Mouse (Mus musculus): ENCODE measurements around the gene Fut1. TPM values are rescaled to one million over a fixed set of nuclear protein-coding genes. Genes with fewer than 3 reads are reported as not detected.

Fut1 gene
- polyA plus RNA-seq (2012; rRNA removed): 0.13 and 0.14 TPM in 2 replicates

GRCm38 (mm10) chr7:45617042-45617695 lies at the start of gene Fut1:
TSS of gene Fut1 (plus strand) at chr7:45617289.

GRCm38 (mm10) chr7:45570103-45570741 lies 46.9 kb upstream of the Fut1 start, which contains the start of gene Bcat2:
TSS of gene Bcat2 (plus strand) at chr7:45570153.

DNA sequence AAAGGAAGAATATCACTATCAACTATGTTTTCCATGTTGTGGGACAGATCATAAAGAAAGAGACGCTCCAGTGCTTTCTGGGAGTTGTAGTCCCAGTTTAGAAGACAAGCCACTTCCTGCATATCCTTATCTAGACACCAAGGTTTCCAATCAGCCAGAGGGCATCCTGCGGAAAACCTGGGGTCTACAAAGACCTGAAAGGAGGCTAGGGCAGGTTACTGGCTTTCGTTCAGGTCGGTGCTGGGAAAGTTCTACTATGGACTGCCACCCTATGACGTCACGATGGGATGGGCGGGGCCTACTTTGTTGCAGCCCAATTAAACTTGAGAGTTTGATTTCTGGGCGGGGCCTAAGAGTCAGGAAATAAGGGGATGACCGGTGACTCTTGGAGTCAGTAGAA lies 4.4 kb downstream of the Fut1 start, which contains the start of gene Izumo1:
TSS of gene Izumo1 (plus strand) at position 369 of the 400 bp plus-strand sequence.

DNA sequence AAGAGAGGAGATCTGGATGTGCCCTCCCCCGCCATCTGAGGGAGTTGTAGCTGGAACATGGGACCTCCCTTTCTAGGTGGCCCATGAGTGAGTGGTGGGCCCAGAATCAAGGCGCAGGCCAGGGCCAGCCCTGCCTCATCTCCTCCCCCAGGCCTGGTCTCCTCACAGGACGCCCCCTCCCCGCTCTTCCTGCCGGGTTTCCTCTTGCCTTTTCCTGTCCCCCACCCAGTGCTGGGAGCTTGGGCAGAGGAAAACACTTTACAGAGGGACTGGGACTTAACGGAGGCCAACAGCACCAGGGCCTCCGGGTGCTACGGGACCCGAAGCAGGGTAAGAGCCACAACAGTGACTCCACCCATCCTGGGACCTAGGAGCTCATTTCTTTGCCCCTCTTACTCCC lies 10.2 kb downstream of the Fut1 start, which contains the start of gene Rasip1:
TSS of gene Rasip1 (plus strand) at position 228 of the 400 bp plus-strand sequence.

DNA sequence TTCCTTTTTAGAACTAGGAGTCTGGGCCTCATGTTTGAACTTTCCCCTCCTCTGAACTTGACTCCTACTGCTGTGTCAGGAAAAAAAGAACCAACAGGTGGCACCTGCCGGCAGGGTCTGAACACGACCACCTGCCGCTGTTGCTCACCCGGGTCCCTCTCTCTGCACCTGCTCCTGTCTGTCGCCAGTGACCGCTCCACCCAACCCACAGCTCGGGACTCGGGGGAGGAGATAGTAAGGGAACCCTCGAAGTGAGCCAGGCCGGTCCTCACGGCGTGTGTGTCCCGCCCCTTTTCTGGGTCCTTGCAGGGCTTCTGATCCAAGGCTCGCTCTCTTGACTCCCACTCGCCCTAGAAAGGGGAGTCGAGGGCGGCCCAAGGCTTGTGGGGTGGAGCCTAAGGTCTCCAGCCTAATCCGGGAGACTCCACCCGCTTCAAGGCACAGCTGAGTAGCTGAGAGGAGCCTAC lies 22.5 kb downstream of the Fut1 start, which contains the start of gene Mamstr:
TSS of gene Mamstr (plus strand) at position 417 of the 467 bp plus-strand sequence.

GRCm38 (mm10) chr7:45666161-45666560 lies 49.1 kb downstream of the Fut1 start, which contains the start of gene Fut2:
TSS of gene Fut2 (minus strand) at chr7:45666394.

Other genes starting within 250 kb of the Fut1 start
- 43.0 and 49.1 TPM in 2 replicates for gene Lin7b, start 246.7 kb upstream of the Fut1 start, polyA plus RNA-seq (2012; rRNA removed)
- gene Snrnp70, start 221.5 kb upstream of the Fut1 start, polyA plus RNA-seq (2012; rRNA removed): 271 and 341 TPM in 2 replicates
- 0.28 and 0.36 TPM in 2 replicates for gene Kcna7, start 211.6 kb upstream of the Fut1 start, polyA plus RNA-seq (2012; rRNA removed)
- gene Ntf5, start 203.6 kb upstream of the Fut1 start, polyA plus RNA-seq (2012; rRNA removed): 3.7 and 3.9 TPM in 2 replicates
- gene Lhb, start 196.5 kb upstream of the Fut1 start, polyA plus RNA-seq (2012; rRNA removed): 30.6 and 32.8 TPM in 2 replicates
- gene Gys1, start 182.4 kb upstream of the Fut1 start, polyA plus RNA-seq (2012; rRNA removed): 61.3 and 69.1 TPM in 2 replicates
- 136 and 158 TPM in 2 replicates for gene Ruvbl2, start 179.2 kb upstream of the Fut1 start, polyA plus RNA-seq (2012; rRNA removed)
- gene Ftl1, start 157.4 kb upstream of the Fut1 start, polyA plus RNA-seq (2012; rRNA removed): 3,494 and 4,463 TPM in 2 replicates
- gene Bax, start 150.4 kb upstream of the Fut1 start, polyA plus RNA-seq (2012; rRNA removed): 193 and 194 TPM in 2 replicates
- gene Tulp2, start 135.4 kb upstream of the Fut1 start, polyA plus RNA-seq (2012; rRNA removed): 33.8 and 34.3 TPM in 2 replicates
- gene Gm45808, start 130.5 kb upstream of the Fut1 start, polyA plus RNA-seq (2012; rRNA removed): not detected in 2 replicates
- 5.4 and 8.6 TPM in 2 replicates for gene Dhdh, start 128.5 kb upstream of the Fut1 start, polyA plus RNA-seq (2012; rRNA removed)
- gene Nucb1, start 106.9 kb upstream of the Fut1 start, polyA plus RNA-seq (2012; rRNA removed): 409 and 461 TPM in 2 replicates
- 57.1 and 60.9 TPM in 2 replicates for gene Ppp1r15a, start 91.0 kb upstream of the Fut1 start, polyA plus RNA-seq (2012; rRNA removed)
- gene Plekha4, start 91.0 kb upstream of the Fut1 start, polyA plus RNA-seq (2012; rRNA removed): 29.4 and 35.1 TPM in 2 replicates
- 1.4 and 3.4 TPM in 2 replicates for gene Hsd17b14, start 62.4 kb upstream of the Fut1 start, polyA plus RNA-seq (2012; rRNA removed)
- gene Bcat2, start 47.1 kb upstream of the Fut1 start, polyA plus RNA-seq (2012; rRNA removed): 129 and 164 TPM in 2 replicates
- 0.21 and 0.23 TPM in 2 replicates for gene Fgf21, start 1.8 kb upstream of the Fut1 start, polyA plus RNA-seq (2012; rRNA removed)
- gene Izumo1, start 4.5 kb downstream of the Fut1 start, polyA plus RNA-seq (2012; rRNA removed): 0.38 and 0.40 TPM in 2 replicates
- gene Rasip1, start 10.2 kb downstream of the Fut1 start, polyA plus RNA-seq (2012; rRNA removed): 34.6 and 43.6 TPM in 2 replicates
- 9.0 and 9.6 TPM in 2 replicates for gene Mamstr, start 22.7 kb downstream of the Fut1 start, polyA plus RNA-seq (2012; rRNA removed)
- gene Fut2, start 49.1 kb downstream of the Fut1 start, polyA plus RNA-seq (2012; rRNA removed): 8.6 and 9.1 TPM in 2 replicates
- gene Ntn5, start 66.7 kb downstream of the Fut1 start, polyA plus RNA-seq (2012; rRNA removed): 1.6 and 2.1 TPM in 2 replicates
- 0.73 and 0.98 TPM in 2 replicates for gene Sec1, start 77.1 kb downstream of the Fut1 start, polyA plus RNA-seq (2012; rRNA removed)
- gene Car11, start 82.6 kb downstream of the Fut1 start, polyA plus RNA-seq (2012; rRNA removed): 18.0 and 20.0 TPM in 2 replicates
- 92.6 and 115 TPM in 2 replicates for gene Dbp, start 87.8 kb downstream of the Fut1 start, polyA plus RNA-seq (2012; rRNA removed)
- 1,751 and 1,782 TPM in 2 replicates for gene Rpl18, start 98.2 kb downstream of the Fut1 start, polyA plus RNA-seq (2012; rRNA removed)
- gene Sphk2, start 100.7 kb downstream of the Fut1 start, polyA plus RNA-seq (2012; rRNA removed): 88.6 and 89.2 TPM in 2 replicates
- 1.4 and 2.3 TPM in 2 replicates for gene Fam83e, start 103.9 kb downstream of the Fut1 start, polyA plus RNA-seq (2012; rRNA removed)
- not detected in 2 replicates for gene Spaca4, start 108.5 kb downstream of the Fut1 start, polyA plus RNA-seq (2012; rRNA removed)
- 14.7 and 15.5 TPM in 2 replicates for gene Lmtk3, start 166.4 kb downstream of the Fut1 start, polyA plus RNA-seq (2012; rRNA removed)
- 1.00 and 1.4 TPM in 2 replicates for gene Sult2b1, start 167.4 kb downstream of the Fut1 start, polyA plus RNA-seq (2012; rRNA removed)
- gene Cyth2, start 197.3 kb downstream of the Fut1 start, polyA plus RNA-seq (2012; rRNA removed): 53.4 and 103 TPM in 2 replicates
- gene Kcnj14, start 207.5 kb downstream of the Fut1 start, polyA plus RNA-seq (2012; rRNA removed): 0.96 and 1.2 TPM in 2 replicates
- 38.0 and 40.6 TPM in 2 replicates for gene Grwd1, start 213.7 kb downstream of the Fut1 start, polyA plus RNA-seq (2012; rRNA removed)

Data from ovary, adult 2 months (tissue).